Mouse (Mus musculus) heart, adult 2 months (tissue): ENCODE data around the gene Ccnf.

Source experiments
- CTCF ChIP-seq: fragments of 200-600 bp; IDR thresholded peaks from 2 replicates; pipeline ENCODE4 v1.8.1; 2022; ENCODE audit warnings: antibody characterized with exemption, mild to moderate bottlenecking, moderate library complexity
- EP300 ChIP-seq: fragments of 200-500 bp; IDR thresholded peaks from 2 replicates; pipeline ENCODE4 v1.6.1; 2011; ENCODE audit warnings: low read depth, low read length, control low read depth; ENCODE audit not compliant: insufficient read depth
- POLR2A ChIP-seq: fragments of 200-500 bp; IDR thresholded peaks from 2 replicates; pipeline ENCODE4 v1.6.1; 2011; ENCODE audit warnings: mild to moderate bottlenecking, low read depth, low read length, control low read depth; ENCODE audit not compliant: insufficient read depth

DNA sequence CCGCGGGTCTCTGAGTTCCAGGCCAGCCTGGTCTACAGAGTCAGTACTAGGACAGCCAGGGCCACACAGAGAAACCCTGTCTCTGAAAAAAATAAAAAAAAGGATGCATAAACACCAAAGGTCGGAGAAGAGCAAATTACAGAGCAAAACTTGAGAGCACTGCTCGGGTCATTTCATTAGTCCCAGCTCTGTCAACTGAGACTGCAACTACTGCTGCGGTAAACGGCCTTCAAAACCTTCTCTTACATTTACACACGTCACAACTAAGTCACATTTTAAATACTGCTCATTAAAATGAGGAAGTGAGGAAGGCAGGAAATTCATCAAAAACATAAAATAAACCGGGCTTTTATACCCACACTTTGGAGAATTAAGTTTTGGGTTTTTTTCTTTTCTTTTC is 58.4 kb downstream of the Ccnf start:
- TF ChIP-seq CTCF (no peak), POLR2A (no peak), EP300 (no peak)
